Mouse (Mus musculus): ENCODE measurements around the gene Ppid. TPM values are rescaled to one million over a fixed set of nuclear protein-coding genes. Genes with fewer than 3 reads are reported as not detected.

Ppid gene
- total and polyA plus RNA-seq, 3 experiments = 203 to 254 TPM; not detected in 1

- TF ChIP-seq KAT2A (conservative IDR thresholded peaks at IDR 0.05; ENCODE audit: low read depth, low read length) = no peak
- no peak for TF ChIP-seq CHD1 (IDR thresholded peaks at IDR 0.05; ENCODE audit: low read depth, low read length)
- TF ChIP-seq SMC3 (IDR thresholded peaks at IDR 0.05; ENCODE audit: low read depth, low read length) = no peak
- TF ChIP-seq NELFE (IDR thresholded peaks at IDR 0.05; ENCODE audit: low read depth, low read length) = peak; percentile 37
- no peak for TF ChIP-seq CTCF (IDR thresholded peaks at IDR 0.05 in 2 of 3, conservative IDR thresholded peaks at IDR 0.05 in 1 of 3; ENCODE audit: control insufficient read depth in 1 of 3, insufficient read depth in 1 of 3, low read depth in 2 of 3, low read length in 3 of 3, poor library complexity in 1 of 3, severe bottlenecking in 1 of 3)
- TF ChIP-seq RCOR1 (IDR thresholded peaks at IDR 0.05; ENCODE audit: low read depth, low read length) = no peak
- peak in 1 of 2 experiments; percentile 68; a peak in 2 of 4 replicates for TF ChIP-seq POLR2A (IDR thresholded peaks at IDR 0.05; ENCODE audit: control insufficient read depth in 1 of 2, insufficient read depth in 1 of 2, low read depth in 1 of 2, low read length in 2 of 2, poor library complexity in 1 of 2)
- TF ChIP-seq HCFC1 (IDR thresholded peaks at IDR 0.05; ENCODE audit: low read depth, low read length) = peak; percentile 8; the same call in 1 of the 2 replicates
- TF ChIP-seq ZC3H11A (IDR thresholded peaks at IDR 0.05; ENCODE audit: low read depth, low read length) = no peak
- TF ChIP-seq TCF12 (IDR thresholded peaks at IDR 0.05; ENCODE audit: low read depth, low read length) = peak; percentile 47; the same call in 1 of the 2 replicates
- TF ChIP-seq ELF1 (IDR thresholded peaks at IDR 0.05; ENCODE audit: low read depth, low read length) = 0 out of 2 replicates have a peak, but pooled peaks have one; percentile 33
- TF ChIP-seq UBTF (IDR thresholded peaks at IDR 0.05; ENCODE audit: borderline replicate concordance, insufficient read depth, low read depth, low read length) = no peak
- peak; percentile 78 for TF ChIP-seq MYC (IDR thresholded peaks at IDR 0.05; ENCODE audit: low read depth, low read length)
- no peak for TF ChIP-seq TAL1 (IDR thresholded peaks at IDR 0.05; ENCODE audit: low read length)
- TF ChIP-seq NRF1 (IDR thresholded peaks at IDR 0.05; ENCODE audit: insufficient read depth, low read depth, low read length, poor library complexity, severe bottlenecking) = no peak
- TF ChIP-seq ZMIZ1 (IDR thresholded peaks at IDR 0.05; ENCODE audit: low read depth, low read length) = no peak
- TF ChIP-seq MAX (IDR thresholded peaks at IDR 0.05; ENCODE audit: low read length) = peak; percentile 61
- TF ChIP-seq POLR2AphosphoS2 (IDR thresholded peaks at IDR 0.05; ENCODE audit: low read length) = no peak
- peak; percentile 66; the same call in 1 of the 2 replicates for TF ChIP-seq BHLHE40 (IDR thresholded peaks at IDR 0.05; ENCODE audit: borderline replicate concordance, low read depth, low read length)
- TF ChIP-seq CHD2 (IDR thresholded peaks at IDR 0.05; ENCODE audit: low read length) = no peak
- TF ChIP-seq GABPA (IDR thresholded peaks at IDR 0.05; ENCODE audit: low read depth, low read length) = no peak
- no peak for TF ChIP-seq POLR2AphosphoS5 (IDR thresholded peaks at IDR 0.05; ENCODE audit: borderline replicate concordance, low read depth, low read length)
- no peak for TF ChIP-seq USF2 (IDR thresholded peaks at IDR 0.05; ENCODE audit: borderline replicate concordance in 1 of 2, insufficient read depth in 1 of 2, low read depth in 1 of 2, low read length in 2 of 2)
These were observed 23.3 kb upstream of the Ppid start, which contains the start of gene Fnip2 (continued) for GRCm38 (mm10) chr3:79567703-79568362.

Data from MEL (cell line).